Mouse (Mus musculus) liver, adult 2 months (tissue): Measurements from ENCODE around the gene Prss33.
A peak's percentile ranks its signal among the peaks of the same experiment; 100 is the strongest.

Experiments used
- CTCF ChIP-seq: fragments of 200-500 bp; IDR thresholded peaks from 2 replicates; pipeline ENCODE4 v1.5.1; 2011; ENCODE audit warnings: low read depth, low read length, control low read depth
- POLR2A ChIP-seq: fragments of 200-500 bp; IDR thresholded peaks from 2 replicates; pipeline ENCODE4 v1.6.1; 2011; ENCODE audit warnings: low read length, control low read depth; ENCODE audit not compliant: insufficient read depth; ENCODE audit errors: extremely low read depth

- TF ChIP-seq CTCF: no peak
- peak; percentile 90 for TF ChIP-seq POLR2A
Observed at GRCm38 (mm10) chr17:23802746-23803365, 33.0 kb downstream of the Prss33 start.
